Mouse (Mus musculus) lung, postnatal 10 days (tissue): Measurements from ENCODE around the gene Izumo1.
A peak's percentile ranks its signal among the peaks of the same experiment; 100 is the strongest.

Experiments used
- DNase-seq: peaks from one replicate; pipeline ENCODE4 v3.0.0; 2021

The Izumo1 gene

DNA sequence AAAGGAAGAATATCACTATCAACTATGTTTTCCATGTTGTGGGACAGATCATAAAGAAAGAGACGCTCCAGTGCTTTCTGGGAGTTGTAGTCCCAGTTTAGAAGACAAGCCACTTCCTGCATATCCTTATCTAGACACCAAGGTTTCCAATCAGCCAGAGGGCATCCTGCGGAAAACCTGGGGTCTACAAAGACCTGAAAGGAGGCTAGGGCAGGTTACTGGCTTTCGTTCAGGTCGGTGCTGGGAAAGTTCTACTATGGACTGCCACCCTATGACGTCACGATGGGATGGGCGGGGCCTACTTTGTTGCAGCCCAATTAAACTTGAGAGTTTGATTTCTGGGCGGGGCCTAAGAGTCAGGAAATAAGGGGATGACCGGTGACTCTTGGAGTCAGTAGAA is at the start of gene Izumo1:
Izumo1 (plus strand) TSS at position 369 of the 400 bp plus-strand sequence.
- peak; percentile 78 for DNase-seq

DNA sequence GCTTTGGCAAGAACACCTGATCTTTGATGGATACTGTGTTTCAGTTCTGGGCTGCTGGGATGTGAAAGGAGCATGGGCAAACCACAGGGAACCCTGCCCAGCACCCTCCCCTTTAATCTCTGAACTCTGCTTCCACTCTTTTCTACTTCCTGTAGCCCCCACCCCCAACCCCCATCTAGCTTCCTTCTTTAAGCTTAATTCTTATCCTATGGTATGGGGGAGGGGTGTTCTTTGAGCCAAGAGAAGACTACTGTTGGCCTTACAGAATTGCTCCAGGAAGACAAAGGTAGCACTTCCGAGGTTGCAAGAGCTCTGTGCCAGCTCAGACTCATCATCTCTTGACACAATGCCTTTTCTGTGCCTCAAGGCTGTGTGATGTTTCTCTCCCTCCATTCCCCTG is 49.6 kb upstream of the Izumo1 start:
- no peak for DNase-seq

GRCm38 (mm10) chr7:45573954-45574353 is 47.7 kb upstream of the Izumo1 start:
- no peak for DNase-seq

DNA sequence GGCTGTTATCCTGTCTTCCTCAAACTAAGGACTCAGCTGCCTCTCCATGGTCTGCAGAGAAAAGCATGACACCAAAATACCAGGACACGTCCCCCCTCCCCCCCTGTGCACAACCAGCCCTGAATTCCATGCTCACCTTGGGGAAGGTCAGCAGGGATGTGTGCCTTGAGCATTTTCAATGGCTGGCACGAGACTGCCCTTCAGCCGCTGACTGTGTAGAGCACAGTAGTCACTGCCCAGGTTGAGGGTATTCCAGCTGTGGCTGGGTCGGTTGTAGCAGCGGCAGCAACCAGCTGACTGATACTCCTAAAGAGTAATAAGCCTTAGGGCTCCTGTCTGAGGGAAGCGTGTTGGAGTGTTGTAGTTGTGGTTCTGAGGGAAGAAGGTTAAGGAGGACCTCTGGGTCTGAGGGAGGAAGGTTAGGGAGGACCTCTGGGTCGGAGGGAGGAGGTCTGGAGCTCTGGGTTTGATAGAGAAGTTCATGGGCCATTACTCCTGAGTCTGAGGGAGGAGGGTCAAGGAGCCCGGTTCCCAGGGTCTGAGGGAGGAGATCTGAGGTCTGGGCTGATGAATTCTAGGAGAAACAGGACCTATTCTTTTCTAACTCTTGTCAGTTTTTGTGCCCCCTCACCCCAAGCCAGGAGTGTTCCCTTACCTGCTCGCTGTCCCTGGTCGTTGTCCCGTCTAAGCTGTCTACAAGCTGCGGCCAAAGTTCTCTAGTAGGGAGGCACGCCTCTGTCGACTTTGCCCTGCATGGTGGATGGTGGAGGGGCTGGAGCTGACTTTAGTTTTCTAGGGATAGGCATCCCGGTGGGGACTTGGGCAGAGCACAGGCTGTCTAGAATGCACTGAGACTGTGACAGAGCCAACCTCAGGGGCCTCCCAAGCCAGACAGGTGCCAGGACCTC is 46.9 kb upstream of the Izumo1 start:
- DNase-seq, result no peak

DNA sequence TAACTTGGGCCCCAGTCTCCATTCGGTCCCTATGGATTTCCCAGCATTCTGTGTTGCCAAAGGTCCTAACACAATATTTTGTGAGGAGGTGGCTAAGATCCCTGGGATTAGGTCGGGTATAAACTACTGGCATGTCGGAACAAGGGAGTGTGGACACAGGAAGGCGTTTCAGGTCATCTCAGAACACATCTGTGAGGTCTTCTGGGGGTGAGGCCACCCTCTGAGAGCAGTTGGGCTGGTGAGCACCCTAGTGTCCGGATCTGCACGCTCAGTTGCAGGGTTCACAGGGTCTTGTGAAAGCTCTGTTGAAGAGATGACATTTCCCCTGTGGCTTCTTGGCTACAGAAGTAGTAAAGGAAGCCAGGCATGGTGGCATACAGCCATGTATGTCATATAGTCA is 35.7 kb upstream of the Izumo1 start:
- no peak for DNase-seq

DNA sequence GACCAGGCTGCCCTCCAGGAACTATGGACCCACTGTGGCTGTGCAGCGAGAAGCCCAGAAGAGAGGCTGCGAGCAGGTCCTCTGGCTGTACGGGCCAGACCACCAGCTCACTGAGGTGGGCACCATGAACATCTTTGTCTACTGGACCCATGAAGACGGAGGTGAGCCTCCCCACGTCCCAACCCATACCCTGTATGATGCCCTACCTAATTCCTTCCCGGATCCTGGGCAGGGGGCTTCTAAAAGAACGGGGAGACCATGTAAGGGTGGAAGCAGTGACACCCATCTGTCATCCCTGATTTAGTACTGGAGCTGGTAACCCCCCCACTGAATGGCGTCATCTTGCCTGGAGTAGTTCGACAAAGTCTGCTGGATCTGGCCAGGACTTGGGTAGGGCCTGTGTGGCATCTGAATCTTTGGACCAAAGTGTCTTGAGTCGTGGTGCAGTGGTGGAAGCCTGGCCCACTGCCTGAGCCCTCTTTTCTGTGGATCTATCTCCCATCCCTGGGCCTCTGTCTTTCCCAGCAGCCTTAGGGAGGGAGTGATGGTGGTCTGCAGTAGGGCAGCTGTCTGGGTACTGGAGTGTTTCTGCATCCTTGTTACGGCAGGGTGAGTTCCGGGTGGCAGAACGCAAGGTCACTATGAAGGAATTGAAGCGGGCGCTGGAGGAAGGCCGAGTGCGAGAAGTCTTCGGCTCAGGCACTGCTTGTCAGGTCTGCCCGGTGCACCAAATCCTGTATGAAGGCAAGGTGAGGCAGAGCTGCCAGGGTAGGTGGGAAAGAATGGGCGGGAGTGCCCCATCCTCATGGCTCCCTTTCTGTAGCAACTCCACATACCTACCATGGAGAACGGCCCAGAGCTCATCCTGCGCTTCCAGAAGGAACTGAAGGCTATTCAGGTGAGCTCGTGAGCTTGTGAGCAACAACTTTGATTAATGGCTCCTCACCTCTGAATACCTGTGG is 33.7 kb upstream of the Izumo1 start:
- DNase-seq, result no peak

DNA sequence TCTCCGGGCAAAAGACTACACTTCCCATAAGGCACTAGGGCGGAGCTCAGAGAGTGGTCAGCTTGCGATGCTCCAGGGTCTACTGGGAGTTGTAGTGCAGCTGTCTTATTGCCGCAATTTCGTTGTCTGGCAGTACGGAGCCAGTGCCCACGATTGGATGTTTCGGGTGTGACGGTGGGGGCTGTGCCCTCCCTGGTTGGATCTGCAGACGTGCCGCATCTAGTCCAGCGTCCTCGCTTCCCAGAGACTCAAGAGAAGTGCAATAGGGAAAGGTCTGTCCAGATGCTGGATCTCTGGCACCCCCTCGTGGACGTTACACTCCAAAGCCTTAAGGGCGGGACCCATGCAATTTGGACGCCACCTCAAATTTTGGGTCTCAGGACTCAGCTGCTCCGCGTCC is 32.4 kb upstream of the Izumo1 start:
- peak; percentile 97 for DNase-seq

DNA sequence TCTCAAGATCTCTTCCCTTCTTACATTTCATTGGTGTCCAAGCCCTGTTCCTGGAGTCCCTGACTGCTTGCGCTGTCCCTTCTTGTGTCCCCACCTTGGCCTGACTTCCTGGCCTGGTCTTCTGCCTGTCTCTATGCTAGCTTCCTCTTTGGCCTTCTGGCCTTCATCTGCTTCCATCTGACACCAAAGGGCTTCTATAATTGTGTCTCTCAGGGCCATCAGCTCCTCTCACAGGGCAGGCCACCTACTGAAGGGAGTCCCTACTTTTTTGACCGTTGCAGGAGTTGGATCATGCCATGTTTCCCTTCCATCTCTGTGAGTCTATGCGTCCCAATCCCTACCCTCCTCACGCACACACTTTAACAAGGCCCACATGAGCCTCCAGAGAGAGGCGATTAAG is 31.7 kb upstream of the Izumo1 start:
- DNase-seq, result no peak

GRCm38 (mm10) chr7:45590874-45591273 is 30.7 kb upstream of the Izumo1 start:
- peak; percentile 25 for DNase-seq

DNA sequence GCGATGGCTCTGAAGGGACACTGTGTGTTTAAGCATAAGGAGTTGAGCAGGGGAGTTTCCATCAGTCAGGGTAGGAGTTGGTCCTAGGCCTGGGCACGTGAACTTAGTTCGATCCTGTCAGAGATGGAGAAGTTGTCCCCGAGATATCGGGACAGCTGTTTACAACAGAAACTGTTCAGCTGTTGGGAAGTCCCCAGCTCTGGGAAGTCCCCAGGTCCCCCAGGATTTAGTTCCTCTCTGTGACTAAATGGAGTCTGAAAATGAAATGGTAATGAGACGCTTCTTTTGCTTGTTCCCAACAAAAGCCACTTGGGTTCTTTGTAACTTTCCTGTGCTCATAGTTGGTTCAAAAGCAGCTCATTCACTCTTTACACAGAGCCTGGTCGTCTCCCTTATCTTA is 29.7 kb upstream of the Izumo1 start:
- DNase-seq, result no peak

DNA sequence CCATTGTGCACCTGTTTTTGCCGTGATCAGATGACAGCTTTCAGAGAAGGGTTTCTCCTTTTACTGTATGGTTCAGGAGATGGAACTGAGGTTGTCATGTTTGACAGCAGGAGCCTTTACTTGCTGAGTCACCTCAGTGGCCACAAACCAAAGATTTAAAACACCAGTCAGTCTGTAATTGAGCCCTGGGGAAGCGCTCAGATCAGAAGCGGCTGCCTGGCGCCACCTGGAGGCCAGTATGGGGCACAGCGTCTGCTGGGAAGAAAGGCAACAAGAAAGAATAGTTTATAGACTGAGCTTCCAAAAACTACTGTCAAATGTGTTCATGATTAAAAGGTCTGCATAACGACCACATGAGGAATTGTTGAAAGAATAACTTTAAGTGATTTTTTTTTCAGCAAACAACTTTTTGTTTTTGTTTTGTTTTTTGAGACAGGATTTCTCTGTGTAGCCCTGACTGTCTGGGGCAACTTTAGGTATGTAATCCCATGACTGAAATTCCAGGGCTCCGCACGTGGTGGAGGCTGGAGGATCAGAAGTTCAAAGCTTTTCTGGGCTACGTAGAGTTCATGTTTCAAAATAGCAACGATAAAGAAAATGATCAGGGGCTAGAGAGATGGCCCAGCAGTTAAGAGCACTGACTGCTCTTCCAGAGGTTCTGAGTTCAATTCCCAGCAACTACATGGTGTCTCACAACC is 28.3 kb upstream of the Izumo1 start:
- DNase-seq, result peak; percentile 80

DNA sequence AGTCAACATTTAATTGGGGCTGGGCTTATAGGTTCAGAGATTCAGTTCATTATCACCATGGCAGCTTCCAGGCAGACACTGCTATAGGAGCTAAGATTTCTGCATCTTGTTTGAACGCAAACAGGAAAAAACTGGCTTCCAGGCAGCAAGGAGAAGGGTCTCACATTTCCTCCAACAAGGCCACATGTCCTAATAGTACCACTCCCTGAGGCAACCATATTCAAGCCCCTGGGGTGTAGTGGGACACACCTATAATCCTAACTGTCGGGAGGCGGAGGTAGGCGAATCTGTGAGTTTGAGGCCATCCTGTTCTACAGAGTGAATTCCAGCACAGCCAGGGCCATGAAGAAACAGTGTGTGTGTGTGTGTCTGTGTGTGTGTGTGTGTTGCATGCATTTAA is 26.4 kb upstream of the Izumo1 start:
- no peak for DNase-seq

DNA sequence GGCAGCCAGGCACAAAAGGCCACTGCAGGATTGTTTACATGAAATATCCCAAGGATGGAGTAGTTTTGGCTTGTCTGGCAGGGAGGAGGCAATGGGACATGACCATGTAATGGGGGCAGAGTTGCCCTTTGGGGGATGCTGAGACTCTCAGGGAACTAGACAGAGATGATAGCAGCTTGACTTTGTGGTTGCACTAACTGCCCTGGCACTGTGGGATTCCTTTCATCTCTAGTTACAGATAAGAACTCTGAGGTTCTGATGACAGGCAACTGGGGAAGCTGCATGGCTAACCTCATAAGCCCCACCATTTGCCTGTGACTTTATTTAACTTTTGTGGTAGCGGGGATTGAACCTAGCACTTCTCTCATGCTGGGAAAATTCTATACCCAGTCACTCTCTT is 25.5 kb upstream of the Izumo1 start:
- no peak for DNase-seq

GRCm38 (mm10) chr7:45597013-45597412 is 24.6 kb upstream of the Izumo1 start:
- DNase-seq, result no peak

GRCm38 (mm10) chr7:45597527-45597926 is 24.1 kb upstream of the Izumo1 start:
- no peak for DNase-seq

DNA sequence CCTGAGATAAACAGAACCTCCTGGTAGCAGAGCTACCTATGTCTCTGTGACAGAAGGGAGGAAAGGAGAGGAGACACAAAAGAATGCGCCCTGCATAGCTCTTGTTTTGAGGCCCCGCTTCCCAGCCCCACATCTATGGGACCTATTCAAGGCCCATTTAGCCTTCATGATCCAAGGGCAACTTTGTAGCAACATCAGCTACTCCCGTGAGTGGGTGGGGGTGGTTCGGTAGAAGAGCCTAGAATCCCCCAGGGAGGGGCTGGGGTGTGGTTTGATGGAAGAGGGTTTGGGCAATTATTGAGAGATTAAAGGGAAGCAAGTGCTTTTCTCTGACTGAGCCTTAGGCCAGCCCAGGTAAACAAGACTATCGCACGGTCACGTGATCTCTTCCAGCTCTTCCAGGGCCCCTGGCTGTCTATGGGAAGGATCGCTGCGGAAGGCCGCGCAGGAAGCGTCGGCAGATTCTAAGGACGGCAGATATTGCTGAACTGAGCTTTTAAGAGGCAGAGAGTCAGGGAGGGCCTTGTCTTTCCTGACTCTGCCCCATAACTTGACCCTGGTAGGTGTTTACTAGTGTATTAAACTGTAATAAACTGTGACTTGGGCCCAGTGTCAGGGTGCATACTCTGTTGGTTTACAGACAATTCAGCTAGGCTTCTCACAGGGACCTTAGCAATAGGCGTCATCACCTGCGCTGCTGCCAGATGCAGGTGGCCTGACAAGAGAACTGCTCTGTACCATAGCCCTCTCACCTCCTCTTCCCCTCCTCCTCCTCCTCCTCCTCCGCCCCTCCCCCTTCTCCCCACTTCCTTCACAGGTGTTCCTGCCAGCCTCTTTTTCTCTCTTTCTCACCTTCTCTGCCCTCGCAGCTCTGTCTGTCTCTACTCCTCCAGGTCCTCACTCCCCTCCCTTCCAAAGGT is 22.4 kb upstream of the Izumo1 start:
- DNase-seq, result no peak

- DNase-seq, result no peak
Measured at GRCm38 (mm10) chr7:45605704-45606289, 15.8 kb upstream of the Izumo1 start.

DNA sequence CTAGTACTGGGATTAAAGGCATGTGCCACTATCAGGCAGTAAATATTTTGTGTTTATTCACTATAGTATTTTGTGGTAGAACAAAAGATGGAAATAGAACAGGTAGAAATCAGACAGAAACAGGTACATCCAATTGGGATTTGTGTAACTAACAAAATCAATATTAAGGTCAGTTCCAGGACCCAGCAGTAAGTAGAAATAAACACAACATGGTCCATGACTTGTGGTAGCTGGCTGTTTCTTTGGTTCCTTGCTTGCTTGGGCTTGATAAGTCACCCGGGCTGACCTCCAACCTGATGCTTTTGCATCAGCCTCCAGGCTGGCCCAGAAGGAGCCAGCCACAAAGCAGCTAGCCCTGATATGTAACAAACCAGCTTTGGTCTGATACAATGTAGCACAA is 12.1 kb upstream of the Izumo1 start:
- DNase-seq, result no peak

GRCm38 (mm10) chr7:45616277-45616676 is 5.3 kb upstream of the Izumo1 start:
- DNase-seq, result no peak

- DNase-seq, result no peak
Measured at GRCm38 (mm10) chr7:45617042-45617695, 4.4 kb upstream of the Izumo1 start, which contains the start of gene Fut1. Gene Fut1, plus strand, starts transcription at chr7:45617289.

- no peak for DNase-seq
Measured at GRCm38 (mm10) chr7:45618316-45618715, 3.3 kb upstream of the Izumo1 start.
